Mouse (Mus musculus): ENCODE data around the gene Syt12.

DNA sequence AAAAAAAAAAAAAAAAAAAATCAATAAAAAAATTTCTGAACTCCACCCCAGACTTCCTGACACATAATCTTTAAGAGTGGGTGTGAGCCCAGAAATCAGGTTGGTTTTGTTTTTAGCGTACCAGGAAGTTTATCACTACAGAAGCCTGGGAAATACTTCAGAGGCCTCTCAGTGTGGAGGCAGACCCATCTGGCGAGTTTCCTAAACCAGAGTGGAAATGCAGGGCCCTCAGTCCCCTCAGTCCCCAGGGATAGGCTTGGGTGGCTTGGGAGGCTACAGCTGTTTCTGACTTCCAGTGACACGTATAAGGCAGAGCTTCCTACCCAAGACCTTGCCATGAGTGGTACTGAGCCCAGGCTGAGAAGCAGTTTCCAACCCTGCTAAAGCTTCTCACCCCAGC is 30.5 kb upstream of the Syt12 start:
- TF ChIP-seq POLR2A (IDR thresholded peaks at IDR 0.05; ENCODE audit: low read depth, low read length) = no peak
- no peak for TF ChIP-seq CTCF (IDR thresholded peaks at IDR 0.05; ENCODE audit: borderline replicate concordance, insufficient read depth, low read length)
